In genomic region chr2:166561781-166562180, GRCm38 (mm10) we compare ENCODE assay signal across 21 mouse cellular contexts.
DNase-seq lines count a peak whose midpoint lies in the region; ATAC-seq lines count a peak whose summit lies in the region.
"Had no signal": no experiment of that assay in that cellular context is flagged by ENCODE, and none has a peak within 500 bp of the region (broad histone marks: within the 10 kb centered on the region; RNA-seq: fewer than 3 reads in every experiment).

No protein-coding gene starts in this region.

- no peaks in the 10 kb centered on the region for H3K9me3 ChIP-seq in heart, embryonic 10.5 days
- H3K9me3 ChIP-seq in midbrain, embryonic 10.5 days (replicated peaks) = no peaks in the 10 kb centered on the region
- H3K9me3 ChIP-seq in midbrain, embryonic 15.5 days = no peaks in the 10 kb centered on the region
- no peaks in the 10 kb centered on the region for H3K9me3 ChIP-seq in limb, embryonic 15.5 days
- H3K9me3 ChIP-seq: forebrain, embryonic 15.5 days; hindbrain, embryonic 12.5 days had no signal

- no peak overlapping the region for H3K9ac ChIP-seq in midbrain, embryonic 15.5 days
- H3K9ac ChIP-seq in limb, embryonic 15.5 days = no peak overlapping the region
- H3K9ac ChIP-seq: forebrain, embryonic 15.5 days; hindbrain, embryonic 12.5 days had no signal

- H3K4me1 ChIP-seq in heart, embryonic 10.5 days = peaks cover 45% of the 10 kb centered on the region
- H3K4me1 ChIP-seq in midbrain, embryonic 10.5 days = peaks cover 45% of the 10 kb centered on the region
- H3K4me1 ChIP-seq in midbrain, embryonic 15.5 days = peaks cover 23% of the 10 kb centered on the region
- H3K4me1 ChIP-seq in limb, embryonic 15.5 days = peaks cover 23% of the 10 kb centered on the region

- DNase-seq in heart, embryonic 10.5 days (ENCODE audit: low spot score) = no peak
- no peak for DNase-seq in heart, adult 9 months (ENCODE audit: low spot score in 2 of 2)
- no peak for DNase-seq in midbrain, embryonic 10.5 days (ENCODE audit: low spot score)
- no peak for DNase-seq in cerebellum, postnatal 25 days
- no peak for DNase-seq in thymus, postnatal 36 days
- DNase-seq: adrenal gland, postnatal 10 days; cerebellum, adult 11 months; cerebellum, adult 8-10 months; cerebellum, postnatal 14 days; gastrocnemius, postnatal 10 days; heart, adult 2 months; kidney, adult 2 months had no signal

- WGBS in heart, embryonic 10.5 days = 59% methylated on average over 7 of the region's 7 CpGs
- WGBS in midbrain, embryonic 10.5 days = 72% methylated on average over 7 of the region's 7 CpGs
- WGBS in midbrain, embryonic 15.5 days = 74% methylated on average over 7 of the region's 7 CpGs
- 59% methylated on average over 7 of the region's 7 CpGs for WGBS in limb, embryonic 15.5 days

- ATAC-seq in midbrain, embryonic 15.5 days (replicated peaks) = no peak
- 0 out of 2 replicates have a peak, but pooled peaks have one; percentile 25 for ATAC-seq in granulocyte monocyte progenitor cell, adult 5-6 weeks (replicated peaks; ENCODE audit: poor library complexity, severe bottlenecking)
- no peak for ATAC-seq in limb, embryonic 15.5 days (ENCODE audit: insufficient number of reproducible peaks, low FRiP score, low TSS enrichment, low read depth)
- ATAC-seq: forebrain, embryonic 15.5 days; hindbrain, postnatal 0 days; intestine, embryonic 16.5 days; Patski had no signal

- H3K27ac ChIP-seq in heart, embryonic 10.5 days = peak overlapping the region; percentile 48
- H3K27ac ChIP-seq in midbrain, embryonic 10.5 days (replicated peaks) = peak overlapping the region; percentile 57
- no peak overlapping the region for H3K27ac ChIP-seq in midbrain, embryonic 15.5 days
- H3K27ac ChIP-seq in limb, embryonic 15.5 days = 0 out of 2 replicates have a peak overlapping the region, but pooled peaks have one; percentile 4
- H3K27ac ChIP-seq: forebrain, embryonic 15.5 days; heart, adult 2 months; hindbrain, embryonic 12.5 days; hindbrain, postnatal 0 days had no signal

- H3K27me3 ChIP-seq in heart, embryonic 10.5 days (ENCODE audit: insufficient read depth, poor library complexity, severe bottlenecking) = peaks cover 4% of the 10 kb centered on the region; the same call in 1 of the 2 replicates
- peaks cover 30% of the 10 kb centered on the region for H3K27me3 ChIP-seq in midbrain, embryonic 10.5 days (ENCODE audit: low read depth, poor library complexity, severe bottlenecking)
- no peaks in the 10 kb centered on the region for H3K27me3 ChIP-seq in midbrain, embryonic 15.5 days (replicated peaks)
- H3K27me3 ChIP-seq in limb, embryonic 15.5 days = no peaks in the 10 kb centered on the region
- H3K27me3 ChIP-seq: CH12.LX; forebrain, embryonic 15.5 days; Patski had no signal

- no peak overlapping the region for H3K4me3 ChIP-seq in heart, embryonic 10.5 days
- no peak overlapping the region for H3K4me3 ChIP-seq in midbrain, embryonic 10.5 days
- no peak overlapping the region for H3K4me3 ChIP-seq in midbrain, embryonic 15.5 days
- no peak overlapping the region for H3K4me3 ChIP-seq in limb, embryonic 15.5 days
- H3K4me3 ChIP-seq: forebrain, embryonic 15.5 days; heart, adult 2 months; hindbrain, embryonic 12.5 days had no signal

- H3K4me2 ChIP-seq in midbrain, embryonic 15.5 days = no peak overlapping the region
- no peak overlapping the region for H3K4me2 ChIP-seq in limb, embryonic 15.5 days
- H3K4me2 ChIP-seq: forebrain, embryonic 15.5 days; hindbrain, embryonic 12.5 days had no signal

- H3K36me3 ChIP-seq in heart, embryonic 10.5 days = peaks cover 6% of the 10 kb centered on the region; the same call in 1 of the 2 replicates
- peaks cover 16% of the 10 kb centered on the region for H3K36me3 ChIP-seq in midbrain, embryonic 10.5 days
- no peaks in the 10 kb centered on the region for H3K36me3 ChIP-seq in midbrain, embryonic 15.5 days (replicated peaks)
- no peaks in the 10 kb centered on the region for H3K36me3 ChIP-seq in limb, embryonic 15.5 days
